Mouse (Mus musculus) telencephalon, adult 2 months (tissue): ENCODE data around the gene Tfap2e.

ENCODE experiments used
- DNase-seq: peaks from one replicate; pipeline ENCODE4 v3.0.0-alpha.2; 2011; ENCODE audit warnings: low read depth, low spot score

Gene Tfap2e

DNA sequence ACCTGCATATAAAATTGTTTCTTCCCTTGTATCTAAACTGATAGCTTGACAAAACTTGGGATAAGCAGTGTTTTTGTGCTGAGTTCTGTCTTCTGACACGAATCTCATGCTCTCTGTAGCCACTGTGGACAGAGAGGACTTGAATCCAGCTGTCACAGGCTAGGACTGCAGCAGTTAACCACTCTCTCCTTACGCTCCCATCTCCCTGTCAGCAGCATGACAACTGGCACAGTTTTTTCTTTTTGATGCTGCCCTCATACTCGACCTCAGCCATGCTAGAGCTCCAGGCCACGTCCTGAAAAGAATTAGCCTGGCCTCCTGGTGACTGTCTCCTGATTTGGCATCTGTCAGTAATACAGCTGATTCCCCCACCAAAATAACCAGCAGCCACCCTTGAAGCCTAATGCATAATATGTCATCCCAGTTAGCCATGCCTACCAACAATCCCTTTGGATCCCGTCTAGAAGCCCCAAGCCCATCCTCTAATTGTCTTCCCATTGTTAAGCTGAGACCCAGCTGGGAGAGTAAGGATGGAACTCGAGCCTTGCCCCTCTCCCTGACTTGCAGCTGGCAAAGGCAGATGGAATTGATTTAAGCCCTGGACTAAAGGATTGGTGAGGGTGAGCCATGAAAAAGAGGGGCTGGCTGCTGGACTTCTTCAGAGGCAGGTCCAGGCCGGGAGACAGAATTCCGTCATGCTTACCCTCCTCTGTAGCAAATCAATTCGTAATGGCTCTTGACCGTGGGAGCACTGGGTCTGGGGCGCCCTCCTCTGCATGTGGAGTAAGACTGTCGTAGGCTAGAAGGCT is 29.2 kb downstream of the Tfap2e start:
- no peak for DNase-seq

DNA sequence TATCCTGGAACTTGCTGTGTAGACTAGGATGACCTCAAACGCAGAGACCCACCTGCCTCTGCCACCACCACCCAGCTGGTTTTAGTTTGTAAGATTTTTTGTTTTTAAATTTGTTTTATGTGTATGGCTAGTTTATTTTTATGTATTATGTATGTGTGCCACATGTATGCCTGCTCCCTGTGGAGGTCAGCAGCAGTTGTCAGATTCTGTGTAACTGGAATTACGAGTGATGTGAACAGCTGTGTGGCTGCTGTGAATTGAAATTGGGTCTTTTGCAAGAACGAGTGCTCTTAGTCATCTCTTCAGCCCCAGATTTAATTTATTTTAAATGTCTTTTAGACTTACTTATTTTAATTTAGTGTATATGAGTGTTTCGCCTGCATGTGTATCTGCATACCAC is 39.1 kb downstream of the Tfap2e start:
- DNase-seq = no peak

DNA sequence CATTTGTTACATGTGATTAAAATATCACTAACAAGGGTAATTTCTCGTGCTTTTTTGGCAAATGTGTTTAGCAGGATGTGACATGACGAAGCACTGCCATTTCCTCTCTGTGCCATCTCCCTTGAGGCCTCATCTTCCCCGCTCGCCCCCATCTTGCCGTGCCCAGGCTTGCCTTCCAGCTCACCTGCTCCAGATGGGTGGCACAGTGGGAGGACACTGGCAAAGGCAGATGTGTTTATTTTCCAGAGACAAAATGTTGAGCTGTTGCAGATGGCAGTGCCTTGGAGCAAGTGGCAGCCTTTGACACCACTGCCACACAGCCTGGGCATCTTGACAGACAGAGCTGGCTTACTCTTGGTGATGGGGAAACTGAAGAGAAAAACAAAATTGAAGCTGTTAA is 43.0 kb downstream of the Tfap2e start:
- DNase-seq = no peak

DNA sequence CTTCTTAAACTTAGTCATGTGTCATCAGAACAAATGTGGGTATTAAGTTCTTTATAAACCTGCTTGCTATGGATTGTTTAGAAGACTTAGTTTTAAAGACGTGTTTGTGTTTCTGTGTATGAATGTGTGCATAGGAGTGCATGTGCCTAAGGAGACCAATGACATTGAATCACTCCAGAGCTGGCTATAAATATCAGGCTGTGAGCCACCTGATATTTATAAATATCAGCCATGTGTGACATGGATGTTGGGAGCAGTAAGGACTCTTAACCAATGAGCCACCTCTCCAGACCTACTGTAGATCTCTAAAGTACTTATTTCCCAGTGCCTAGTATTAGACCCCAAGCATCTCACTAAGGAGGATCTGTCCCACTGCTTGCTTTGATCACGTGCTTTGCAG is 46.6 kb downstream of the Tfap2e start:
- DNase-seq = no peak

DNA sequence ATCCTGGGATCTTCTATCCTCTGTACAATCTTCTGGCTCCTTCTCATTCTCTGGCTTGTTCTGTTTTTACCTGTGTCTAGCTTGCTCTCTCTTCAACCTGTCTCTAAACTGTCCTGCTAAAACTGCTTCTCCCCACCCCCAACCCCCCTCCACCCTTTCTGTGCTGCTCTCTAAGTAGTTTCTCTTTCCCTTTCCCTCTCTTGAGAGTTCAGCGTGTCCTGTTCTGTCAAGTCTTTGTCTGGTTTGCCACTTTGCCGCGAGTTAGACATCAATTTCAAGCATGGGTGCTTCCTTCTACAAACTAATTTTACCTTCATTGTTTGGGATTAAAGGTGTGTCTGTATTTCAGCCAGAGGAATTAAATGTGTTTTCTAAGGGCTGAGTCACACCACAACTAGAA is 53.0 kb downstream of the Tfap2e start:
- no peak for DNase-seq

DNA sequence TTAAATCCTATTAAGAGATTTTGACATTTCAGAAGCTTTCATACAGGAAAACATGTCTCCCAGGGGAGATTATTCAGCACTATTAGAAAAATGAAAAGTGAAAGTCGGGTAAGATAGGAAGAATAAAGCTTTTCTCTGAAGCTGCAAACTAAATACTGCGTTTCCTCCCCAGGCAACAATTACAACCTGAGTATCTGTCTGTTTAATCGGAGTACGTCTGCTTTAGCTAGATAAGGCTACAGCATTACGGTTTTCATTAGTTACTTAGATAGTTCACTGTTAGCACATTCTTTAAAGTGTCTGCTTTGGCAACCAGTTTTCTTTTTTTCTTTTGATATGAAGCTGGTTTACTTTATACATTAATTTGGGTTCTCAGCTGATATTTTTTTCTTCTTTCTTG is 53.7 kb downstream of the Tfap2e start:
- no peak for DNase-seq

DNA sequence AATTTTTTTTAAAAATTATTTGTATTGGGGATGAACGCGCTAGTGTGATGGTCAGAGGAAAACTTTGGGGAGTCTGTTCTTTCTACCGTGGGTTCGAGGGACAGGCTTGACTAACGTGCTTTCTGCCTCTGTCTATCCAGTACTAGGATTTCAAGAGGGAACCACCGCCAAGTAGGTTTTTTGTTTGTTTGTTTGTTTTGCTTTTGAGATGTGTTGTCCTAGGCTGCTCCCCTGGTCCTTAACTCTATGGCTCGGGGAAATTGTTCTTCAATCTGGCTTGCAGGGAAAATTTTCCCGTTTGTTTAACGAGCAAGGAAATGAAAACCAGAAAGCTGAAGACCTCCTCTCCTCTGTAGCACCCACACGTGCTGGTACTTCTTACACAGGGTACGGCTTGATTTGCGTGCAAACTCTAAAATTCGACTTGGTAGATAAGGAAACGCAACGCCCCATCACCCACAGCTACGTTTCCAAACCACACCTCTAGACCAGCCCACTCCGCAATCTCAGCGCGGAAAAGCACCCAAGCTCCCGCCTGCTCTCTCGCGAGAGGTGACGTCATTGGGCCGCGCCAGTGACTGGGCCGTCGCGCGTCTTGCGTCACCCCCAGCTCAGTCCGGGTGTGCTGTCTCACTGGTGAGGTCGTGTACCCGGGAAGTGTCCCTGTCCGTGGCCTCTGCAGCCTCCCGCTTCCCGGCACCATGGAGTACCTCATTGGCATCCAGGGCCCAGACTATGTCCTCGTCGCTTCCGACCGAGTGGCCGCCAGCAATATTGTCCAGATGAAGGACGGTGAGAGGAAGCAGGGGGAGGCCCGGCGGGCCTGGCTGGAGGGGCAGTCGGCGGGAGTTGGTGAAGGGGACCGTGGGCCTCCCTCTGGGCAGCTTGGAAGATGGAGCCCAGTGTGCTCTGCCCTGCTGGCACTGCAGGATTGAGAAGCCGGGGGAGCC is 58.7 kb downstream of the Tfap2e start, which contains the start of gene Psmb2:
Gene Psmb2, plus strand, starts transcription at position 577 of the 950 bp plus-strand sequence.
- peak; percentile 97 for DNase-seq

DNA sequence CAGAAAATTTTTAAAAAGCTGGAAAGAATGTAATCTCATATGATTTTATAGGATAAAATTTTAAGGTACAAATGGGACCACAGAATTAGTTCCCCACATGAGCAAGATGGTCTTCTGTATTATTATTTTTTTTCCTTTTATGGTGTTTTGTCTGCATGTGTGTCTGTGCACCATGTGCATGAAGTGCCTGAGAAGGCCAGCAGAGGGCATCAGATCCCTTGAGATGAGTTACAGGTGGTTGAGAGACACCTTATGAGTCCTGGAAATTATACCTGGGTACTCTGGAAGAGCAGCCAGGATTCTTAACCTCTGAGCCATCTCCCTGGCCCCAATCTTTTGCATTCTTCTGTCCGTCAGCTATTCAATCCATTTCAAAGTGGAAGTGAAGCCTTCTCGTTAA is 69.0 kb downstream of the Tfap2e start:
- no peak for DNase-seq
